Comparison of ENCODE assay signal across 12 mouse cellular contexts in genomic region chr5:143706030-143706821, GRCm38 (mm10). TPM values are rescaled to one million over a fixed set of nuclear protein-coding genes. Genes with fewer than 3 reads are reported as not detected.
A peak's percentile ranks its signal among the peaks of the same experiment; 100 is the strongest.
DNase-seq lines count a peak whose midpoint lies in the region; ATAC-seq and TF ChIP-seq lines count a peak whose summit lies in the region.
"Had no signal": no experiment of that assay in that cellular context is flagged by ENCODE, and none has a peak within 500 bp of the region (broad histone marks: within the 10 kb centered on the region; RNA-seq: fewer than 3 reads in every experiment).

No protein-coding gene starts in this region.

- peaks cover 28% of the 10 kb centered on the region for H3K4me1 ChIP-seq in heart, embryonic 16.5 days (ENCODE audit: control insufficient read depth, insufficient read depth, low read length)
- H3K4me1 ChIP-seq in hindbrain, postnatal 0 days (ENCODE audit: insufficient read depth, low read length) = 0 out of 2 replicates have a peak, but pooled peaks cover 2% of the 10 kb centered on the region
- peaks cover 17% of the 10 kb centered on the region for H3K4me1 ChIP-seq in liver, embryonic 16.5 days (ENCODE audit: control insufficient read depth, low read depth, low read length)
- H3K4me1 ChIP-seq: forebrain, embryonic 12.5 days had no signal

- H3K9me3 ChIP-seq in heart, embryonic 16.5 days (replicated peaks; ENCODE audit: control insufficient read depth, low read length) = no peaks in the 10 kb centered on the region
- H3K9me3 ChIP-seq in hindbrain, postnatal 0 days (ENCODE audit: low read length) = no peaks in the 10 kb centered on the region
- H3K9me3 ChIP-seq in liver, embryonic 16.5 days (replicated peaks; ENCODE audit: control insufficient read depth, low read length) = no peaks in the 10 kb centered on the region
- H3K9me3 ChIP-seq: forebrain, embryonic 12.5 days had no signal

- H3K4me2 ChIP-seq in heart, embryonic 16.5 days (ENCODE audit: low read depth, low read length) = no peak overlapping the region
- H3K4me2 ChIP-seq in hindbrain, postnatal 0 days (ENCODE audit: low read depth, low read length) = no peak overlapping the region
- no peak overlapping the region for H3K4me2 ChIP-seq in liver, embryonic 16.5 days (ENCODE audit: low read depth, low read length)
- H3K4me2 ChIP-seq: forebrain, embryonic 12.5 days had no signal

- no peak overlapping the region for H3K4me3 ChIP-seq in heart, embryonic 16.5 days (ENCODE audit: low read length)
- H3K4me3 ChIP-seq in hindbrain, postnatal 0 days (ENCODE audit: low read length) = no peak overlapping the region
- H3K4me3 ChIP-seq in liver, embryonic 16.5 days (ENCODE audit: low read depth, low read length) = no peak overlapping the region
- H3K4me3 ChIP-seq in left cerebral cortex, adult 2 months = no peak overlapping the region
- H3K4me3 ChIP-seq: forebrain, embryonic 12.5 days had no signal

- peak; percentile 70 for ATAC-seq in heart, embryonic 16.5 days (replicated peaks; ENCODE audit: extremely low read depth, insufficient read depth, low FRiP score)
- ATAC-seq in hindbrain, postnatal 0 days = no peak
- peak; percentile 42; the same call in 1 of the 2 replicates for ATAC-seq in liver, embryonic 16.5 days (ENCODE audit: low read depth)

- H3K27me3 ChIP-seq in heart, embryonic 16.5 days (ENCODE audit: control insufficient read depth, insufficient read depth, low read length) = no peaks in the 10 kb centered on the region
- H3K27me3 ChIP-seq in hindbrain, postnatal 0 days (ENCODE audit: insufficient read depth, low read length) = no peaks in the 10 kb centered on the region
- no peaks in the 10 kb centered on the region for H3K27me3 ChIP-seq in liver, embryonic 16.5 days (ENCODE audit: control insufficient read depth, insufficient read depth, low read depth, low read length)
- H3K27me3 ChIP-seq: forebrain, embryonic 12.5 days had no signal

- H3K27ac ChIP-seq in heart, embryonic 16.5 days (ENCODE audit: low read length) = peak overlapping the region; percentile 64
- H3K27ac ChIP-seq in hindbrain, postnatal 0 days = 0 out of 2 replicates have a peak overlapping the region, but pooled peaks have one; percentile 51
- 0 out of 2 replicates have a peak overlapping the region, but pooled peaks have one; percentile 5 for H3K27ac ChIP-seq in liver, embryonic 16.5 days (ENCODE audit: low read length)
- no peak overlapping the region; the same call in 1 of the 2 replicates for H3K27ac ChIP-seq in left cerebral cortex, adult 2 months
- H3K27ac ChIP-seq: forebrain, embryonic 12.5 days had no signal

- intact Hi-C loops in heart, postnatal 14 days (cut with DNase I) = loop anchor here (5.0 kb wide), 1 partner anchor 34 kb away; no protein-coding TSS in a partner anchor
- intact Hi-C loops in left cerebral cortex, adult 2 months (cut with DNase I) = no loop called here

- whole genome bisulfite sequencing in heart, embryonic 16.5 days = 38% methylated on average over 9 of the region's 9 CpGs
- 69% methylated on average over 9 of the region's 9 CpGs for WGBS in hindbrain, postnatal 0 days
- WGBS in liver, embryonic 16.5 days (ENCODE audit: insufficient replicate concordance) = 55% methylated on average over 9 of the region's 9 CpGs

- peaks cover 39% of the 10 kb centered on the region for H3K36me3 ChIP-seq in heart, embryonic 16.5 days (ENCODE audit: control insufficient read depth, insufficient read depth)
- peaks cover 37% of the 10 kb centered on the region for H3K36me3 ChIP-seq in hindbrain, postnatal 0 days (ENCODE audit: insufficient read depth, low read length)
- H3K36me3 ChIP-seq in liver, embryonic 16.5 days (ENCODE audit: control insufficient read depth, insufficient read depth) = peaks cover 50% of the 10 kb centered on the region

- no peak for DNase-seq in heart, postnatal 14 days
- peak; percentile 19 for DNase-seq in embryo, embryonic 11 days
- peak; percentile 25 for DNase-seq in hindbrain, postnatal 0 days (ENCODE audit: low spot score)
- no peak for DNase-seq in left cerebral cortex, adult 2 months (ENCODE audit: extremely low spot score in 1 of 2, low spot score in 2 of 2)
- no peak for DNase-seq in spleen, postnatal 14 days (ENCODE audit: low spot score in 2 of 2)
- DNase-seq in neural tube, embryonic 10.5 days (ENCODE audit: extremely low spot score, low spot score) = no peak
- DNase-seq: adrenal gland, adult 8-10 months; cerebellum, adult 8-10 months; spleen, adult 18-20 months had no signal

- H3K9ac ChIP-seq in heart, embryonic 16.5 days (ENCODE audit: low read length) = peak overlapping the region; percentile 33; the same call in 1 of the 2 replicates
- no peak overlapping the region for H3K9ac ChIP-seq in hindbrain, postnatal 0 days (replicated peaks; ENCODE audit: low read length)
- H3K9ac ChIP-seq in liver, embryonic 16.5 days (ENCODE audit: low read depth, low read length) = peak overlapping the region; percentile 23; the same call in 1 of the 2 replicates
- H3K9ac ChIP-seq: forebrain, embryonic 12.5 days had no signal

- TF ChIP-seq CTCF in hindbrain, postnatal 0 days (IDR thresholded peaks at IDR 0.05; ENCODE audit: low read depth) = no peak
- no peak for TF ChIP-seq CTCF in left cerebral cortex, adult 2 months (IDR thresholded peaks at IDR 0.05)

RNA-seq across cellular contexts. Expression of gene Usp42, which starts 25.9 kb away (rescaled TPM):
- polyA plus RNA-seq in heart, embryonic 16.5 days (2015; fragmentation: Nextera tagmentation; extraction: Ambion mirVana) = 9.7 and 11.3 TPM in 2 replicates
- total RNA-seq in heart, postnatal 14 days (2021) = 1 to 10 TPM; 8.1 to 8.3 TPM
- 16.9 and 20.4 TPM in 2 replicates for total RNA-seq in hindbrain, postnatal 0 days (2014; rRNA removed)
- 16.6 and 17.0 TPM in 2 replicates for polyA plus RNA-seq in hindbrain, postnatal 0 days (2015; fragmentation: Nextera tagmentation; extraction: Ambion mirVana)
- polyA plus RNA-seq in liver, embryonic 16.5 days (2015; fragmentation: Nextera tagmentation; extraction: Ambion mirVana) = 2.9 TPM in 2 replicates
- total RNA-seq in left cerebral cortex, adult 2 months (2021) = 10 to 100 TPM; 25.2 to 25.4 TPM

Comparison
In these comparisons a context has a peak if more than half of its experiments do, and no peak if none do; other contexts are left out.
1. DNase-seq: peak in embryo, embryonic 11 days (single experiment) and hindbrain, postnatal 0 days (single experiment); none in heart, postnatal 14 days (0 of 2), left cerebral cortex, adult 2 months (0 of 2), spleen, postnatal 14 days (0 of 2) and neural tube, embryonic 10.5 days (single experiment).